Mouse (Mus musculus) brain, embryonic 14.5 days (tissue): ENCODE measurements around the gene Pigu. TPM values are rescaled to one million over a fixed set of nuclear protein-coding genes. Genes with fewer than 3 reads are reported as not detected.

ENCODE experiments used
- DNase-seq: peaks from one replicate; pipeline ENCODE4 v3.0.0-alpha.2; 2011; ENCODE audit warnings: low read depth
- CTCF ChIP-seq: fragments of 200-500 bp; IDR thresholded peaks from 2 replicates; pipeline ENCODE4 v1.5.1; 2012; ENCODE audit warnings: inconsistent platforms, mild to moderate bottlenecking, moderate library complexity, borderline replicate concordance; ENCODE audit not compliant: insufficient read depth, insufficient read length; ENCODE audit errors: extremely low read depth
- POLR2A ChIP-seq: fragments of 200-500 bp; IDR thresholded peaks from 2 replicates; pipeline ENCODE4 v1.6.1; 2012; ENCODE audit warnings: mild to moderate bottlenecking, inconsistent platforms, borderline replicate concordance; ENCODE audit not compliant: poor library complexity, insufficient read depth, insufficient read length, severe bottlenecking; ENCODE audit errors: extremely low read depth
- polyA plus RNA-seq: library from polyadenylated mRNA; depleted of rRNA; stranded (reverse); fragments of >200 nt; gene quantifications from 2 replicates; pipeline ENCODE4 v1.2.3, GENCODE M21; 2012; rRNA removed

Pigu gene
- polyA plus RNA-seq, result 62.0 and 71.9 TPM in 2 replicates

- TF ChIP-seq POLR2A, result peak; percentile 60; the same call in 1 of the 2 replicates
- TF ChIP-seq CTCF, result no peak
- peak; percentile 99 for DNase-seq
These were observed at the start of gene Pigu for GRCm38 (mm10) chr2:155356971-155357591. Gene Pigu, minus strand, starts transcription at chr2:155357430.

GRCm38 (mm10) chr2:155404635-155405034 is 47.4 kb upstream of the Pigu start:
- no peak for DNase-seq
- TF ChIP-seq CTCF (no peak), POLR2A (no peak)

- TF ChIP-seq CTCF (no peak), POLR2A (no peak)
- DNase-seq, result no peak
These were observed 44.7 kb upstream of the Pigu start for GRCm38 (mm10) chr2:155401926-155402325.

GRCm38 (mm10) chr2:155400276-155400675 is 43.0 kb upstream of the Pigu start:
- TF ChIP-seq POLR2A (no peak), CTCF (no peak)
- DNase-seq, result peak; percentile 17

- no peak for TF ChIP-seq POLR2A
- no peak for TF ChIP-seq CTCF
These were observed 37.4 kb upstream of the Pigu start for GRCm38 (mm10) chr2:155394586-155394985.

GRCm38 (mm10) chr2:155388573-155388972 is 31.3 kb upstream of the Pigu start:
- no peak for DNase-seq
- TF ChIP-seq POLR2A (no peak), CTCF (no peak)

More at GRCm38 (mm10) chr2:155394586-155394985, 37.4 kb upstream of the Pigu start:
- DNase-seq, result no peak

GRCm38 (mm10) chr2:155387052-155387451 is 29.8 kb upstream of the Pigu start:
- TF ChIP-seq POLR2A, result no peak
- TF ChIP-seq CTCF, result no peak
- DNase-seq, result no peak

GRCm38 (mm10) chr2:155386534-155386899 is 29.3 kb upstream of the Pigu start:
- peak; percentile 34 for DNase-seq
- no peak for TF ChIP-seq CTCF
- no peak for TF ChIP-seq POLR2A

- TF ChIP-seq POLR2A (no peak), CTCF (no peak)
- peak; percentile 29 for DNase-seq
These were observed 28.7 kb upstream of the Pigu start for GRCm38 (mm10) chr2:155385731-155386533.

GRCm38 (mm10) chr2:155385090-155385489 is 27.9 kb upstream of the Pigu start:
- DNase-seq, result peak; percentile 85
- TF ChIP-seq POLR2A, result no peak
- TF ChIP-seq CTCF, result peak; percentile 68

- DNase-seq, result peak; percentile 20
- TF ChIP-seq CTCF (no peak), POLR2A (no peak)
These were observed 25.7 kb upstream of the Pigu start for GRCm38 (mm10) chr2:155382791-155383438.
